Mouse (Mus musculus) adrenal gland, adult 2 months (tissue): ENCODE data around the gene Klk1b3. TPM values are rescaled to one million over a fixed set of nuclear protein-coding genes. Genes with fewer than 3 reads are reported as not detected.

Experiments used
- polyA plus RNA-seq: library from polyadenylated mRNA; depleted of rRNA; stranded (reverse); fragments of >200 nt; gene quantifications from 2 replicates; pipeline ENCODE4 v1.2.3, GENCODE M21; 2012; rRNA removed
- total RNA-seq, 2 experiments: library from RNA; stranded (reverse); gene quantifications; 2 replicates each; pipeline ENCODE4 v1.2.3; 2021

Klk1b3 gene
- total and polyA plus RNA-seq, 3 experiments = not detected

Other genes with a start within 250 kb of the Klk1b3 start
- not detected for gene Klk1b8, start 247.5 kb upstream of the Klk1b3 start, total RNA-seq
- gene Klk1b8, start 247.5 kb upstream of the Klk1b3 start, polyA plus RNA-seq = not detected in 2 replicates
- gene Klk1b1, start 231.4 kb upstream of the Klk1b3 start, total RNA-seq = not detected
- not detected in 2 replicates for gene Klk1b1, start 231.4 kb upstream of the Klk1b3 start, polyA plus RNA-seq
- gene Klk1b9, start 222.1 kb upstream of the Klk1b3 start, total RNA-seq = not detected
- not detected in 2 replicates for gene Klk1b9, start 222.1 kb upstream of the Klk1b3 start, polyA plus RNA-seq
- not detected for gene Klk1b11, start 202.3 kb upstream of the Klk1b3 start, total RNA-seq
- not detected in 2 replicates for gene Klk1b11, start 202.3 kb upstream of the Klk1b3 start, polyA plus RNA-seq
- not detected for gene Klk1b26, start 186.0 kb upstream of the Klk1b3 start, total RNA-seq
- gene Klk1b26, start 186.0 kb upstream of the Klk1b3 start, polyA plus RNA-seq = not detected in 2 replicates
- not detected for gene Klk1b27, start 145.9 kb upstream of the Klk1b3 start, total RNA-seq
- gene Klk1b27, start 145.9 kb upstream of the Klk1b3 start, polyA plus RNA-seq = not detected in 2 replicates
- not detected for gene Klk1b21, start 95.9 kb upstream of the Klk1b3 start, total RNA-seq
- gene Klk1b21, start 95.9 kb upstream of the Klk1b3 start, polyA plus RNA-seq = 0.33 and 0.63 TPM in 2 replicates
- not detected for gene Klk1b22, start 85.5 kb upstream of the Klk1b3 start, total RNA-seq
- 1.5 TPM in 1 of 2 replicates, not detected in the other for gene Klk1b22, start 85.5 kb upstream of the Klk1b3 start, polyA plus RNA-seq
- not detected for gene Klk1b16, start 61.4 kb upstream of the Klk1b3 start, total RNA-seq
- gene Klk1b16, start 61.4 kb upstream of the Klk1b3 start, polyA plus RNA-seq = not detected in 2 replicates
- gene Klk1b24, start 10.0 kb upstream of the Klk1b3 start, total RNA-seq = not detected
- not detected in 2 replicates for gene Klk1b24, start 10.0 kb upstream of the Klk1b3 start, polyA plus RNA-seq
- not detected for gene Klk1b4, start 9.2 kb downstream of the Klk1b3 start, total RNA-seq
- gene Klk1b4, start 9.2 kb downstream of the Klk1b3 start, polyA plus RNA-seq = not detected in 2 replicates
- gene Klk1b5, start 17.8 kb downstream of the Klk1b3 start, total RNA-seq = not detected
- gene Klk1b5, start 17.8 kb downstream of the Klk1b3 start, polyA plus RNA-seq = not detected in 2 replicates
- not detected for gene Klk1, start 27.2 kb downstream of the Klk1b3 start, total RNA-seq
- gene Klk1, start 27.2 kb downstream of the Klk1b3 start, polyA plus RNA-seq = 0.46 and 0.67 TPM in 2 replicates
- not detected for gene Gm36864, start 38.0 kb downstream of the Klk1b3 start, total RNA-seq
- not detected in 2 replicates for gene Gm36864, start 38.0 kb downstream of the Klk1b3 start, polyA plus RNA-seq
- gene 1700028J19Rik, start 48.5 kb downstream of the Klk1b3 start, total RNA-seq = 1 to 10 TPM in 1 of 2 experiments, under 1 TPM in 1; 0.66 to 1.4 TPM
- 1.2 and 1.8 TPM in 2 replicates for gene 1700028J19Rik, start 48.5 kb downstream of the Klk1b3 start, polyA plus RNA-seq
- 10 to 100 TPM; 81.5 to 83.8 TPM for gene 2410002F23Rik, start 48.5 kb downstream of the Klk1b3 start, total RNA-seq
- gene 2410002F23Rik, start 48.5 kb downstream of the Klk1b3 start, polyA plus RNA-seq = 195 and 237 TPM in 2 replicates
- gene Acp4, start 59.2 kb downstream of the Klk1b3 start, total RNA-seq = not detected
- not detected in 2 replicates for gene Acp4, start 59.2 kb downstream of the Klk1b3 start, polyA plus RNA-seq
- gene Gm15517, start 63.3 kb downstream of the Klk1b3 start, total RNA-seq = not detected
- gene Gm15517, start 63.3 kb downstream of the Klk1b3 start, polyA plus RNA-seq = not detected in 2 replicates
- gene Clec11a, start 108.7 kb downstream of the Klk1b3 start, total RNA-seq = 1 to 10 TPM; 4.6 to 5.1 TPM
- gene Clec11a, start 108.7 kb downstream of the Klk1b3 start, polyA plus RNA-seq = 11.4 and 13.0 TPM in 2 replicates
- 1 to 10 TPM; 8.0 to 9.1 TPM for gene Shank1, start 112.1 kb downstream of the Klk1b3 start, total RNA-seq
- gene Shank1, start 112.1 kb downstream of the Klk1b3 start, polyA plus RNA-seq = 2.5 and 2.9 TPM in 2 replicates
- gene Syt3, start 185.9 kb downstream of the Klk1b3 start, total RNA-seq = 1 to 10 TPM; 4.8 to 6.2 TPM
- gene Syt3, start 185.9 kb downstream of the Klk1b3 start, polyA plus RNA-seq = 12.1 and 16.0 TPM in 2 replicates
- 1 to 10 TPM in 1 of 2 experiments, under 1 TPM in 1; 0.66 to 1.2 TPM for gene 1700008O03Rik, start 187.6 kb downstream of the Klk1b3 start, total RNA-seq
- 1.6 and 2.3 TPM in 2 replicates for gene 1700008O03Rik, start 187.6 kb downstream of the Klk1b3 start, polyA plus RNA-seq
- 1 to 10 TPM; 5.1 to 8.5 TPM for gene Lrrc4b, start 230.8 kb downstream of the Klk1b3 start, total RNA-seq
- gene Lrrc4b, start 230.8 kb downstream of the Klk1b3 start, polyA plus RNA-seq = 10.3 and 16.3 TPM in 2 replicates